Mouse (Mus musculus) thymus, adult 2 months (tissue): Measurements from ENCODE around the gene Zfp61.

Experiments used
- CTCF ChIP-seq: fragments of 200-500 bp; IDR thresholded peaks from 2 replicates; pipeline ENCODE4 v1.5.1; 2012; ENCODE audit warnings: mild to moderate bottlenecking, control low read depth, low read length, moderate library complexity, borderline replicate concordance; ENCODE audit not compliant: control insufficient read depth, poor library complexity, insufficient read depth; ENCODE audit errors: extremely low read depth
- POLR2A ChIP-seq: fragments of 200-500 bp; IDR thresholded peaks from 2 replicates; pipeline ENCODE4 v1.6.1; 2012; ENCODE audit warnings: mild to moderate bottlenecking, low read length, control low read depth, moderate library complexity; ENCODE audit not compliant: control insufficient read depth, poor library complexity, insufficient read depth; ENCODE audit errors: extremely low read depth

DNA sequence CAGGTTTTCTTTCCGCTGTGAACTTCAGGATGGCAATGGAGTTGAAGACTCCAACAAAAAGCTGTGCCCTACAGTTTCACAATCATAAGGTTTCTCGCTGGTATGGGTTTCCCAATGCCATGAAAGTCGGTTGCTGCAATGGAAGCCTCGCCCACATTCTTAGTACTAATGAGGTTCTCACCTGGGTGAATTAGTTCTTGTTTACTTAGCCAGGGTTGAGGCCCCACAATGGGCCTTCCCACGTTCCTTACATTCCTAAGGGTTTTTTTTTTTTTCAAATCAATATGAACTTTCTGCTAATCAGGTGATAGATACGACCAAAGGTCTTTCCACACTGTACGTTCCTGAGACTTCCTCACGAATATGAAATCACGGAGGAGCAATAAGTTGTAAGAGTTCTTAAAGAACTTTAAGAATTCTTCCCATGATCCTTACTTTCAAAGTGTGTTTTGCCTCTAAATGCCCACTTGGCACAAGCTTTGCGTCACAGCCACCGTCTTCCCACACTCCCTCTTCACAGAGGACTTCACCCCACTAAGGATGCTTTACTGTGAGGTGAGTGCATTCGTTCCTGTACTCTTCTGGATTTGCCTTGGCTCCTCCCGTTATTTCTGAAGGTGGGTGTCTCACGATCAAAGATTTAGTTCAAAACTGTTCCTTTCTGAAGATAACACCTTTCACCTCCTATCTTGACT lies 26.4 kb upstream of the Zfp61 start:
- TF ChIP-seq CTCF: no peak
- no peak for TF ChIP-seq POLR2A
